Mouse (Mus musculus) cerebellum, postnatal 10 days (tissue): ENCODE measurements around the gene Cacna1e.

Experiments used
- DNase-seq, 2 experiments: peaks; one replicate each; pipeline ENCODE4 v3.0.0; 2021; ENCODE audit warnings: mixed read lengths in 2 of 2

Cacna1e gene

DNA sequence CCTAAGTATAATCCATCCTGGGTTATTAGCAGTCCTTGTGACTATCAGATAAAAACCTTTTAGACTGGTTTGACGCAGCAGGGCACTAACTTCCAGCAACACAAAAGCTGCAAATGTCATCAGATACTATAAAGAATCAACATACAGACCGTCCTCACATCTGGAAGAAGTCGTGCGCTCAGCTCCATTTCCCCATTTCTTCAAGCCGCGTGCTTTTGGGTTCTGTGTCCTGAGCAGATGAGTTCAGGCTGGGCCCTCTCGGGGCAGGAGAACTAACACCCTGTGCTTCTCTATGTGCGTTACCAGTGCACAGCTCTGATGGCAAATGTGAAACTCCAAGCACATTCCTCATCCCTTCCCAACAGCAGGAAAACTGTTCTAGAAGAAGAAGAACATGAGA is 177.3 kb downstream of the Cacna1e start:
- DNase-seq = no peak

DNA sequence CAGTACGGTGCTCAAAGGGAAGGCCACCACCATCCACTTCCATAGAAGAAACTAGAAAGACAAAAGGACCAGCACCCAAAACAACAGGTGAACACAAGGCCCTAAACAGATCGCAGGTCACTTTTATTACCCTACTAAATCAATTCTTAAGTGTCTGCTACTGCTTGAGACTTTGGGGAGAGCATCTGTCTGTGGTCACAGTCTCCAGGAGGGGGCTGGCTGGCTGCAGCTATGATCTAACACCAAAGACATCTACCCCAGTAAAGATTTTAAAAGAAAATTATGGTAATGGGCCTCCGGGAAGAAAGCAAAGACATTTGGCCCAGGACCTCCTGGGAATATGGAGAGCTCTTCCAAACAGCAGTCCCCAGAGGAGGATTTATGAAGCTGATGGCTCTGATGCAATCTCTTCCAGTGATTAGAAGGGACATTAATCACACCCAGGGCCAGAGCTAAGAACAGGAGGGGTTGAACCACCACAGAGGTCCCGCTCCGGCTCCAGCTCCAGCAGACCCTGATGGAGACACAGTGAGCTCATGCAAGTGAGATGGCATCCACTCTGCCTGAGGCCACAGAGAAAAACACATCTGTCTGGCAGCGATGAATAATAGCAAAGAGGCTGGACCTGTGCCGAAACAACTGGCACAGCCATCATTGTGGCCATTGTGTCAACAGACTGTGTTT is 178.3 kb downstream of the Cacna1e start:
- DNase-seq = no peak

DNA sequence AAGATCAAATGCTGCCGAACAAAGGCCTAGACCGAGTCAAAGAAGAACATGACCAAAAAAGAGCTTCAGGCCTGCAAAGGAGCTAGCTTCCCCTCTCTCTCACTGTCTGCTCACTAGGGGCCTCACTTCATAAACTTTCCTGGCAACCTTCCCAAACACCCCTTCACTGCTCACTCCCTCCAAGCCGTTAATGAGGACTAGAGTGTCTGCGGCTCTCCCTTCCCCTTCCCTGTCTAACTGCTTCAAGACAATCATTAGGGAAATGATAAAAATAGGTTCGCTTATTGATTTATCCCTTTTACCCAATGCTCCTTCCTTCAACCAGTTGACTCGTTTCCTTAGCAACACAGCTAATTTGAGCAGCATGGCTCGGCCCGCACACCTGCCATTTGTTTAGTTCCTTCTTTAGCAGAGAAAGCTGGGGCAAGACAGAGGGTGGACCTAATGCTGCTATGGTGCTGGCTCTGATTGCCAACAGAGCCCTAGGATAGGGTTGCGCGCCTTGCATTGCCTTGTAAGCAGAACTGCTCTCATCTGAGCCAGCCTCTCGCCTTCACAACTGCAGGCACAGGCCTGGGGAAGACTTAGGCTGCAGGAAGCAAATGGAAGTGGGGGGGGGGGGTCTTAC is 179.6 kb downstream of the Cacna1e start:
- no peak for DNase-seq

DNA sequence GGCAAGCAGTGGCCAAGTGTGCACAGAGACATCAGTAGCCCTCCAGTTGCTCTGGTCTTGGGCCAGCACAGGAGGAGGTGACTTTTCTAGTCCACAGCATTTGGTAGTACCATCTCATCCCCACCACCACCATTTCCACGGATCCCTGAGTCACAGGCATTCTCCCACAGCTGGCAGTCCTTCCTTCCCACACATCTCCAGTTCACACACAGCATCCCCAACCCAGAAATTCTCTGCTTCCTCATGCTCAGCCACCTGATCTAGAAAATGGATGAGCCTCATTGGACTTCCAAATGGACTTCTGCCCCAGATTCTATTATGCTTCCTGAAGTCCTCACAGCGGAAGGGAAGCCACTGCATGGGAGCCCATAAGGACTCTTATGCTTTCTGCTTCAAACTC is 181.7 kb downstream of the Cacna1e start:
- DNase-seq = no peak

DNA sequence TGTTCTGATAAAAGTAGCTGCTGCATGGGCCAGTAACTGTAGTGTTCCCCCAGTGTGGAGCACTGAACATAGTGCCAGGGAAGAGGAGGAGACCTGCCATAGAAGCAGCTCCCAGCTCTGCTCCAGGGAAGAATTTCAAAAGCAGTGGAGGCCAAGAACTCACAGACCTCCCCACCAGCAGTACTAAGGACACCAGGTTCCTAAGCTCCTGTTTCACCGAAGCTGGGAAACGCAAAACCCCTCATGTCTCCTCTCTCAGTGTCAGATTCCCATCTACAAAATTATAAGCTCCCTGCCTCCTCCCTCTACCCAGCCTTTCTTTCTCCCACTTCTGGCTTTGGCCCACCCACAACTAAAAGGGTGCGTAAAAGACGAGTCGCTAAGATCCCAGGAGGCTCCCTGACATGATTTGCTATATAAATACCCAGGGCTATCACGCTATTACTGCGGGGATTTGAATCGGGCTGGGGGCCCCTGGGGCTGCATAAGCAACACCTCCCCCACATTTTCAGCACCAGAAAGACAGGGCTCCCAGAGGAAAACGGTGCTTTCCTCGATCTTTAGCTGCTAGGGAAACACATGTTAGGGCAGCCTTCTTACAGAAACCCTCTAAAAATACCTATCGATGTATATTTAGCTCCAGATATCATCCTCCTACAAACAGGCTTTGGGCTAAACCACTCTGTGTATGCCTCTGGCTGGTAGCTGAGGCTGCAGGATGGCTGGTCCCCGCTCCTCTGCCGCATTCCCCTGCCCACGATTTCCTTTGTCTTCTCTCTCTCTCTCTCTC is 195.2 kb downstream of the Cacna1e start:
- DNase-seq = peak; percentile 22 to 24

DNA sequence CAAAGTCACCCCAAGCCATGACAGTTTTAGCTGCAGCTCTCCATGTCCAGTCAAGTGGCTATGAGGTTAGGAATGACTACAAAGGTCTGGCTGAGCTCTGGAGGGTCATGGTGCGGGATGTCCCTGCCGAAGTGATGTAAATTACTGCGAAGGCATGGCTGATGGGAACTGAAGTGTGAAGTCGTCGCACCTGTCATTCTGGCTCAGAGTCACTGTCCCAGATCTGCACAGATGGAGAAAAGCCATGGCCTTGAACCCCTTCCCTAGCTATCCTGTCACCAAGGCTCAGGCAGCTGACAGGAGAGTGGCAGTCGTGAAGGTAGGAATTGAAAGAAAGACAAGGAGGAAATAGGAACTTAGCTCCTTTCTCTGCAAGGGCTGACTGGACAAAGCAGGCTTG is 197.4 kb downstream of the Cacna1e start:
- peak; percentile 72 to 83 for DNase-seq

DNA sequence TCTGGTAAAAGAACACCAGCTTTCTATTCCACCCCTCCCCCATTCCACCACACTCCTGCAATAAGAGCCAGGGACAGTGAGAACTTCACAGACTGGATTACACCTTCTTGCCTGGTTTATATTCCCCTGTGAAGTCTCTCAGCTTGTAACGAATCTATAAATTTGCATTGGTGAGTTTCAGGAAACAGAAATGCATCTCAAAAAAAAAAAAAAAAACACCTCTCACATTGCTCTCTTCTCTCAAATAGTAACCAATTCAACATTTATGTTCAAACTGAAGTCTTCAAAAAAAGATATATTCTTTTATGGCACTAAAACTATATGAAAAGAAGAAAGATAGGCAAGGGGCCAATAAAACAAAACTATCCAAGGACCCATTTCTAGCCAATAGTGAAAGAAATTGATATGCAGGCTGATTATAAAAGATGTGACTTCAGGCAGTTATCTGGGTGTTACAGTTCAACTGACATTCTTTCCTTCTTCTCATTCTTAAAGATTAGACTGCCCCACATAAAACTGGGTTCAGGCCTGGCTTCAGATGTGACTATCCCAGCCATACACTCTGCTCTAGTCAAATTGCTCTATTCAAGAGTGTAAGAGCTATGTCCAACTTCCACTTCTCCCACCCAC is 200.7 kb downstream of the Cacna1e start:
- no peak for DNase-seq

DNA sequence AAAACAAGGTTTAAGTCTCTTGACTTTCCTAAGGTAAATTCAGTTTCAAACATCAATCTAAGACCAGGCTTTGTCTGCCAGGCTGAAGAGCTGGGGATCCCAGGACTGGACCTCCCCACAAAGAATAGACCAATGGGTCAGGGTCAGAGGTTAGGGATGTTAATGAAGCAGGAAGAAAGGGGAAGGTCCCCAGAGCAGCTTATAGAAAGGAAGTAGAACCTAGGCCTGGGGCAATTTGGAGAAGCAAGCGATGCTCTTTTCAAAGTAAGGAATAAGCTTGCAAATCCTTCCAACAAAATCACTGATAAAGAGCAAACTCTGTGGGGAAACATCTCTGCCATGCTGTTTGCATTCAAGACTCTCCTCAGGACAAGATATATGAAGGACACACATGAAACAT is 205.3 kb downstream of the Cacna1e start:
- no peak for DNase-seq

DNA sequence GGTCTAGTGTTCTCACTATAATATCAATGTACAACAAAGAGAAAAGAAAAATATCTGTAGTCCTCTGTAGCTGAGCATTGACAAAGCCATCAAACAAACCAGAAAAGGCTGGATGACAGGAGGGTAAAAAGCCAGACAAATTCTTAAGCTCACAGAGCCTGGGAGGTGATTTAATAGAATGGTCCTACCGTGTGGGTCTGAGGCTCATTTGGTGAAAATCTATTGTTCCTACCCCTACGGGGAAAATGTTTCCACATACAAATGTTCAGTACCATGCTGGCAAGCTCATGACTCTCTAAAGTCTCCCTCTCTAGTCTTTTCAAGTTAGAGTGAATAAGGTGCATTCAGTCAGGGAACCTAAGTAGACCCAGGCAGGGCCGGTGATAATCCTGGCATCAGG is 206.2 kb downstream of the Cacna1e start:
- DNase-seq = no peak

DNA sequence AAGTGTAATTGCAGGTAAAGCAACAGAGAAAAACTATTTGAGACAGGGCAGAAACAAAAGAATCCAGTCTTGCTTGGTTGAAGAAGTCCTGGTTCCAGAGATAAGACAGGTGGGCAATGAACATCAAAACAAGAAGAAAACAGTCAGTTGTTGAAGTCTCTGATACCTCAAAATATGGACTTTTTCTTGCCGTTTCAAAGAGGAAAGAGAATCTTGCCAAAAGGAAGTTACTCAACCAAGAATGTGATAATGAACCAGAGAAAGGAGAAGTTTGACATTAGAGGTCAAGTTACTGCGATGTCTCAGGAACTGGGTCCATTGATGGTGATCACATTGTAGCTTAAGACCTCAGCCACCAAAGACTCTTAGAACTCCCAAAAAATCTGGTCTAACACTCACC is 206.6 kb downstream of the Cacna1e start:
- DNase-seq = no peak

DNA sequence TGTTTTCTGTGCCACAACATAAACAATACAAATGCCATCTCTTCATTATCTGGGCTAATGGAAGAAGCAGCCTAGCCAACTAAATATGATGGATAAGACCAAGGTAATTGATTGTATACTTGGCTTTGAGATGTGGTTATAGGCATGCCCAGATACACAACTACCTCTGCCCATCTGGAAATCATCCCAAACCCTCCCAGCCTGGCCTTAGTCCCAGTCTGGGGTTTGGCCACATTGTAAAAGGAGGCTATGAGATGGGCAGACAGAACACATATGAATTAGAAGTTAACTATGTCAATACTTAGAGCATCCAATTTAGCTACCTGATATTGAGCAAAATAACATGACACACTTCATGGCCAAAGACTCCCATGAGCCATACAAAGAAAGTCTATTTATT is 220.6 kb downstream of the Cacna1e start:
- peak; percentile 82 to 87 for DNase-seq

DNA sequence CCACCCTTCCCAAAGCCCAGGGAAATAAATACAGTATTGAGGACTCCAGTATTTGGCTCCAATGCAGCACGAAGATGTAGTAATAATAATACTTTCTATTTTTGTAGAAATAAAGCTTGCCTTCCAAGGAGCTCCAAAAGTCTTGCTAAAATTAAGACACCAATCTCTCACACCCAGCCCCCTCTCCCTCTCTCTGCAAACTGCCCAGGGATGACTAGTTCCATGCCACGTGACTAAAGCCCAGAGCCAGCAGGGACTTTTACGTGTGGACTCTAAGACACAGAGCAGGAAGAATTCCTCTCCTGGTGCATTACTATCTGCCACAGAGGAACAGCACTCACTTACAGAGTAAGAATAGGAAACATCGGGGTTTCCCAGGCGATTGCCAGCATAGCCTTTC is 222.3 kb downstream of the Cacna1e start:
- peak; percentile 13 to 22 for DNase-seq

DNA sequence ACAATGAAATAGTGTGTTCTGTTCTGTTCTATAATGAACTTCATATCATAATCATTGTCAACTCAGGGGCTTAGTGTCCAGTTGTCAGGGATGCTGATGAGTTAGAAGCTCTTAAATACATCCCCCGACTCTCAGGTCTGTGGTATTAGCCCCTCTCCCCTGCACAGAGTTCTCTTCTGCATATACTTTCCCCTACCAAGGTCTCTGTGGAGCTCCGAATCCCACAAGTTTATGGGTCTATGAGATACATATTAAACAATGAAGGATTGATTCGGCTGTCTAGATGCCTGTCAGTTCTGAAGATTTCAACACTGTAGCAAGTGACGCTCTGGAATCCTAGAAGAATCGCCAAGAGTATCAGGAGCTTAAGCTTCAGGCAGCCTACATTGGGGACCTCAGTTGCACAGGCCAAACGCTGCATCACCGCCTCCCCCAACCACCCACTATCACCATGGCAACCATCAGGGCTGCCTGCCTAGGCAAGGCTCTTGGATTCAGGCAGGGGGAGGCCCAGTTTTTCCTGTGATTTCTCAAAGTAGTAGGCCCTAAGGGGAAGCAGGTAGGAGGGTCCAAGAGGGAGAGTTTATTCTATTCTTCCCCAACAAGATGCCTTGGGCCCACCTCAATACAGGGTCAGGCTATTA is 223.0 kb downstream of the Cacna1e start:
- DNase-seq = peak; percentile 82 to 88

DNA sequence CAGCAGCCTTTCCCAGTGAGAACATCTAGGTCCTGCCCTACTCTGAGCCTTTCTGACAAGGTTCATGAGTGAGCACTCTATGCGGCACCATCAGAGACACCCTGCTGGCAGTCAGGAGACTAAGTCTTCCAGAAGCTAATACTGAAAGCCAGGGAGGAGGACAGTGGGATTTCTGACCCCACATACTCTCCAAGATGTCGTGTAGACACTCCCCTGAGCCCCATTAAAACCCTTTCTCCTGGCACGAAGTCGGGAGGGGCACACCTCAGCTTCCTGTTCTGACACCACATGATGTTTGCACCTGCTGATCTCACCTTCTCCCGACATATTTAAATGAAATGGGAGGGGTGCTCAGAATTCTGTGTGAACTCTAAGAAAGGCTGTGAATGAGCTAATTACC is 226.9 kb downstream of the Cacna1e start:
- DNase-seq = no peak

DNA sequence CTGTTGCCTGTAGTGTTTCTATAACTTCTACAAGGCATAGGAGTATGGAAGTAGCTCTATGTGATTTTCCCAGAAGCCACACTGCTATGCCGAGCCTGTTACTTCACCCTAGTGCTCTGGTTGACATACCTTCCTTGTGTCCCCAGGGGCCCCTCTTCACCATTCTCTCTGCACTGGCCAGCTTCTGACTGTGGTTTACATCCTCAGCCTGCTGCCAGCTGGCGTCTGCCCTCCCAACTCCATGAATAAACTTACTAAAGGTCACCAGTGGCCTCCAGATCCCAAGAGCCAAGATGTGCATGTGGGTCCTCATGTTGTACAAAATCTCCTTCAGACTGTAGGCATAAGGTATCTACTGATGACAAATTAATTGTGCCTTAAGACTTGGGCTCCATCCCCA is 230.3 kb downstream of the Cacna1e start:
- no peak for DNase-seq

DNA sequence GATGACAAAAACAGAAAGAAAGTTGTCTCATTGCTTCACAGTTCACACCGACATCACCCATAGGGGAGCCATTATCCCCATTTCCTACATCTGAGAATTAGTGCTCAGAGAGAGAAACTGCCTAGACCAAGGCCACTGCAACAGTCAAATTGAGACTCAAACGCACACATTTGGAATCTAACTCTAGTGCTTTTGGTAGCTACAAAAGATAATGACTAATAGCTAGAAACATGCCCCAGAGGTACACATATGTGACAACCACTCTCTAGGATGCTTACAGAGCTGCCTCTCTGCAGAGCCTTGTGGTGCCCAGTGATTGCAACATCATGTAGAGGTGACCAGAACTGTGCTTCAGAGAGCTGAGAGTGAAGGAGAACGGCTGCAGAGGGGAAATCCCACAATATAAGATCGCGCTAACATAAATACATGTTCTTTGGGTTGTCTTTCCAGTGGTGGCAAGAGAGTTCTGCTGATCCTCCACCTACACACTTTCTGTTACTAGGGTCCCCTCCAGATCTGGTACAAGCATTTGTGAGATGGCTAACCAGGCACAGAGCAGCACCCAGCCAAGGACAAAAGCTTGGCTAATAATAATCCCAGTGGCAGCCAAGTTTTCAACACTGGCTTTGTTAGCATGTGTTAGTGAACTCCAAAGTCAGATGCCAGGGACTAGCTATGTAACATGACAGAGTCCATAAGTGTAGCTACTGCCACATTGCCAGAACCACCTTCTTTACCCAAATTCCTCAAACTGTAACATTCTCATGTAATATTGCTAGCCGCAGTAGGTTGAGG is 237.9 kb downstream of the Cacna1e start:
- DNase-seq = no peak

DNA sequence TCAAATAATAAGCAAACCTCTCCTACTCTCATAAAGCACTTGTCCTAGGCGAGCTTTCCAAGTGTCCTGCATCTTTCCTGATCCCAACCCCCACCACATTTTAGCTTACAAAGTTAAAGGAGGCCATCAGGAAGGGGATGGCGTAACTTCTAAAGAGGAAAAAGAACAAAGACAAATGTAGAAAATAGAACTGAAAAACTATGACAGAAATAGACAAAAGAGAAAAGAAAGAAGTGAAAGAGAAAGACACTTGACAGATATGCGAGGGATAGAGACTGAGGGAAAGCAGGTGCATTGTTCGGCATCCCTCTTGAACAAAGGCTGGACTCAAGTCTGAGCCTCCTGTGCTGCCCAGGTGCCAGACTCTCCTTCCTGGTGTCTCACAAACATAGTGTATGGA is 246.5 kb downstream of the Cacna1e start:
- no peak for DNase-seq

DNA sequence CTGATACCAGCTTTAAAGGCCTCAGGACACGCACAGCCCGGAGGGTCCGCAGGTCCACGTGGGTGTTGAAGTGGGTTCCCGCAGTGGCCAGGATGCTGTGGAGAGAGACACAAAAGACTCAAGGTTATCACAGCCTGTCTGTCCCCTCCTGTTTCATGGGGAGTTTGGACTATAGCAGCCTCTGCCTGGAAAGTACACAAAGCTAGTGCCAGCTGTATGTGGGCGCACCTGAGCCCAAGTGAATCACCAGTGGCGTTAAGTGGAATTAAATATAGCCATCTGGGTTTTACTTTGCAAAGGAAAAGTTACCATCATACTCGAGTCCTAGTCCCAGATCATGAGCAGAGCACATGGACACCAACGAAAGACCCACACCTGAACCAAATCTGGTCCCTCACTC is 248.5 kb downstream of the Cacna1e start:
- no peak for DNase-seq

DNA sequence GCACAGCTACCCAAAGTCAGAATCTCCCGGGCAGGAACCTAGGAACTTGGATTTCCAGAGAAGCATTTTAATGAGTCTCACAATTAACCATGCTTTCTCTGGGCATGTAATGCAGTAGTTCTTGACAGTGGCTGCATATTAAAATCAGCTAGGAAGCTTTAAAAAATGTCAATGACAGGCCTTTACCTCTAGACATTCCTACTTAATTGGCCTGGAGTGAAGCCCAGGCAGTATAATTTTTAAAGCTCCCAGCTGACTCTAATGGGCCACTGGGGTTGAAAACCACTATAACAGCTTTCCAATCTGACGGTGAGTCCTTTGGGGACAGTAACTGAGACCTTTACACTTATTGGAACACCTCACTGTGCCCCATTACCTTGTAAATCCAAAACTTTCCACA is 251.4 kb downstream of the Cacna1e start:
- DNase-seq = no peak

DNA sequence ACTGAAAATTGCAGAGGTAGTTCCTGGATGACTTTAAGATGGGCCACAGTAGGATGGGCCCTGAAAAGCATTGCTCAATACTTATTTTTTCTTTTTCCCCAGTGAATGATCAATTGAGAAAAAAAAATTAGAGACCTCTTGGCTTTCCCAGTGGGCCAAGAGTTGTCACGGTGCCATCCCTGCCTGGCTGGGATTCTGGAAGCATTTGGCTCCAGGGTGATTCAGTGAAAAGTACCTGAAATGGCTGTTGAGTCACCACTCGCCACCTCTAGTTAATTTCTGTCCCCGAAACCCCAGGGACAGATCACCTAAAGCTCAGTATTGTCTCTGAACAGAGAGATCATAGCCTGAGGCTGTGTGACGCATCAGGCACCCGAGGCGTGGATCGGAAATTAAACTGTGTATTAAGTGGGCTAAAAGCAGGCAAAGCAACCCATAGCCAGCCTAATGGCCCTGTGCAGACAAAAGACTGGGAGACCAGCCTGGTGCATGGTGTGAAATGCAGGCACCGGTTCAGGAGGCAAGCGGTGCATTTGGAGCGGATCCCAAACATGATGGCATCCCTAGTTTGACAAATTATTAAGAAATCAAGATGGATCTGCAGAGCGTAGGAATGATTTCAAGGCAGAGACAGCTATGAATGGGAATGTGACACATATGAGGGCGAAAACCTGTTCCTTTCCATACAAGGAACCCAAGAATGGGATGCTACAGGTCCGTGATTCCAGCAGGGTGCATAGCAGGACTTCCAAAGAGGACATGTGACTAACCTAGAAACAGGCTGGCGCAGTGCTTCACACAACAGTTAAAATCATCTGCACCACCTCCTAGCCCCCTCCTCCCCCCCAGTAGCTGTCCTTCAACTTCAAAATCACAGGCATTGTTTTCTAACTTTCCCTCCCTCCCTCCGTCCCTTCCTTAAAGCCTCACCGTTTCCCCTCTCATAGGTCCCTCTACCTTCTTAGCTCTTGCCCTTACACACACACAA is 261.3 kb downstream of the Cacna1e start:
- DNase-seq = peak; percentile 89 to 92
